Mouse (Mus musculus) ES-Bruce4 (cell line): Measurements from ENCODE around the gene Scrn3.

Experiments
- CTCF ChIP-seq: IDR thresholded peaks from one replicate; pipeline ENCODE4 v1.8.1; 2011; ENCODE audit warnings: low read depth, low read length
- EP300 ChIP-seq: IDR thresholded peaks from 2 replicates; pipeline ENCODE4 v1.6.1; 2011; ENCODE audit warnings: low read depth, low read length; ENCODE audit not compliant: insufficient read depth
- POLR2A ChIP-seq: IDR thresholded peaks from one replicate; pipeline ENCODE4 v1.8.1; 2011; ENCODE audit warnings: low read length; ENCODE audit not compliant: insufficient read depth

- TF ChIP-seq CTCF (no peak), POLR2A (no peak), EP300 (no peak)
Measured at GRCm38 (mm10) chr2:73295023-73295422, 17.4 kb upstream of the Scrn3 start.
